Mouse (Mus musculus) heart, postnatal 0 days (tissue): ENCODE results near the gene Ube2a. TPM values are rescaled to one million over a fixed set of nuclear protein-coding genes. Genes with fewer than 3 reads are reported as not detected.
A peak's percentile ranks its signal among the peaks of the same experiment; 100 is the strongest.
"Not testable (repeated sequence)": the region's sequence is repeated elsewhere in the genome, so short reads cannot be mapped to it uniquely, and the experiment has no call there.

ENCODE experiments used
- ATAC-seq: fragments of 200-750 bp; cut with Nextera tagmentation; 2 replicates; pipeline ENCODE4 v1.8.0; 2017; ENCODE audit warnings: low read depth, moderate number of reproducible peaks, moderate library complexity; ENCODE audit not compliant: insufficient read depth
- DNase-seq: peaks from one replicate; pipeline ENCODE4 v3.0.0-alpha.2; 2016; ENCODE audit warnings: low spot score
- H3K27ac ChIP-seq: fragments of 300-500 bp; sonication (generic); 2 replicates; pipeline ENCODE4 v1.5.1; 2014; ENCODE audit warnings: low read depth, mild to moderate bottlenecking
- H3K27me3 ChIP-seq: fragments of 300-500 bp; sonication (generic); 2 replicates; pipeline ENCODE4 v1.6.1; 2014; ENCODE audit warnings: low read length, mixed read lengths; ENCODE audit not compliant: control insufficient read depth, insufficient read depth
- H3K36me3 ChIP-seq: fragments of 300-500 bp; sonication (generic); replicated peaks from 2 replicates; pipeline ENCODE4 v1.6.1; 2014; ENCODE audit warnings: low read length, mixed read lengths; ENCODE audit not compliant: control insufficient read depth, insufficient read depth
- H3K4me1 ChIP-seq: fragments of 300-500 bp; sonication (generic); 2 replicates; pipeline ENCODE4 v1.6.1; 2014; ENCODE audit warnings: antibody characterized with exemption; ENCODE audit not compliant: control insufficient read depth, insufficient read depth
- H3K4me2 ChIP-seq: fragments of 300-500 bp; sonication (generic); 2 replicates; pipeline ENCODE4 v1.6.1; 2014; ENCODE audit warnings: low read depth, mild to moderate bottlenecking, low read length, moderate library complexity
- H3K4me3 ChIP-seq: fragments of 300-500 bp; sonication (generic); 2 replicates; pipeline ENCODE4 v1.5.1; 2014; ENCODE audit warnings: low read depth, low read length
- H3K9ac ChIP-seq: fragments of 300-500 bp; sonication (generic); replicated peaks from 2 replicates; pipeline ENCODE4 v1.6.1; 2014; ENCODE audit warnings: low read depth, low read length, mixed read lengths
- H3K9me3 ChIP-seq: fragments of 300-500 bp; sonication (generic); replicated peaks from 2 replicates; pipeline ENCODE4 v1.6.1; 2016; ENCODE audit warnings: low read length; ENCODE audit not compliant: control insufficient read depth
- CTCF ChIP-seq: IDR thresholded peaks from 2 replicates; pipeline ENCODE4 v1.5.1; 2016; ENCODE audit warnings: antibody characterized with exemption, control low read depth, low read depth
- EP300 ChIP-seq: IDR thresholded peaks from 2 replicates; pipeline ENCODE4 v1.6.1; 2016; ENCODE audit warnings: antibody characterized with exemption, low read depth
- WGBS: fragments of 180-500 bp; shearing (Covaris S2); extraction: QIAGEN DNeasy Blood & Tissue Kit; methylation state at CpG from one replicate; pipeline ENCODE4 v1.1.7; 2014; 5-methylcytosine and 5-hydroxymethylcytosine counted together
- polyA plus RNA-seq: library from polyadenylated mRNA; unstranded; fragments of >200 nt; fragmentation: Nextera tagmentation; extraction: Ambion mirVana; gene quantifications from 2 replicates; pipeline ENCODE4 v1.2.1, GENCODE M21; 2015
- total RNA-seq: library from RNA; depleted of rRNA; stranded (reverse); fragments of >200 nt; gene quantifications from 2 replicates; pipeline ENCODE4 v1.2.3, GENCODE M21; 2014; ENCODE audit warnings: low replicate concordance

The Ube2a gene
- total and polyA plus RNA-seq, 2 experiments from 2014 or later, result 75.9 to 210 TPM

- WGBS, result 52% methylated on average over 3 of the region's 3 CpGs
- no peak for ATAC-seq
- no peaks in the 10 kb centered on the region for H3K4me1 ChIP-seq
These were observed 3.3 kb upstream of the Ube2a start for GRCm38 (mm10) chrX:36870372-36870771.

DNA sequence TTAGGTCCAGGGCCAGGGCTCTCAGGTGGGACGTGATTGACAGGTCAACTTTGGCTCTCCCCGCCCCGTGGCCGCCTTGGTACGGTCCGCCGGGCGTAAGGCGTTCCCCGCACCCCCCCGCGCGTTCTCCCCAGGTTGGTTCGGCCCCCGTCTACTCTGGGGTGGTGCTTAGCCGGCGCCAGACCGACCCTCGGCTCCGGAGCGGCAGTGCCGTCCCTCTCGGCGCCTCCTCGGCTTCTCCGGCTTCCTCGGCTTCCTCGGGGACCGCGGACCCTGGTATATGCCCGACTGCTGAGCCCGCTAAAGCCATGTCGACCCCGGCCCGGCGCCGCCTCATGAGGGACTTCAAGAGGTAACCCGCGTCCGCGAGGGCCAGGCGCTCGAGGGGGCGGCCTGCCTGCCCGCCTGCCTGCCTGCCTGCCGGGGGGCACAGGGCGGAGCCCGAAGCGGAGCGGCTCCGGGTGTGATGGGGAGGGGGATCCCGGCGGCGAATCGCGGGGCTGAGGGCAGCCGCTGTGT is 537 bp downstream of the Ube2a start:
- TF ChIP-seq CTCF (no peak), EP300 (peak; percentile 32; the same call in 1 of the 2 replicates)
- peak overlapping the region; percentile 71 for H3K4me2 ChIP-seq
- H3K9ac ChIP-seq, result peak overlapping the region; percentile 93
- 11% methylated on average over 57 of the region's 57 CpGs for WGBS
- H3K27me3 ChIP-seq, result no peaks in the 10 kb centered on the region
- DNase-seq, result peak; percentile 69
- H3K27ac ChIP-seq, result peak overlapping the region; percentile 83
- H3K36me3 ChIP-seq, result no peaks in the 10 kb centered on the region
- H3K4me1 ChIP-seq, result no peaks in the 10 kb centered on the region
- no peaks in the 10 kb centered on the region for H3K9me3 ChIP-seq
- ATAC-seq, result peak; percentile 96
- H3K4me3 ChIP-seq, result peak overlapping the region; percentile 86

More at GRCm38 (mm10) chrX:36870372-36870771, 3.3 kb upstream of the Ube2a start:
- TF ChIP-seq EP300, result no peak
- no peak for TF ChIP-seq CTCF
- Histone ChIP-seq H3K27me3 (no peaks in the 10 kb centered on the region), H3K4me3 (no peak overlapping the region), H3K4me2 (no peak overlapping the region), H3K9ac (no peak overlapping the region), H3K9me3 (no peaks in the 10 kb centered on the region), H3K27ac (no peak overlapping the region), H3K36me3 (no peaks in the 10 kb centered on the region)
- no peak for DNase-seq

- H3K4me3 ChIP-seq, result peak overlapping the region; percentile 86
- peak overlapping the region; percentile 71 for H3K4me2 ChIP-seq
- H3K27ac ChIP-seq, result peak overlapping the region; percentile 83
- H3K36me3 ChIP-seq, result no peaks in the 10 kb centered on the region
- DNase-seq (no peak), ATAC-seq (peak; percentile 52)
- 16% methylated on average over 30 of the region's 36 CpGs for WGBS
- H3K9me3 ChIP-seq, result no peaks in the 10 kb centered on the region
- TF ChIP-seq EP300 (no peak), CTCF (no peak)
- no peaks in the 10 kb centered on the region for H3K4me1 ChIP-seq
- peak overlapping the region; percentile 93 for H3K9ac ChIP-seq
- H3K27me3 ChIP-seq, result no peaks in the 10 kb centered on the region
These were observed 1.0 kb downstream of the Ube2a start for GRCm38 (mm10) chrX:36874704-36875128.

DNA sequence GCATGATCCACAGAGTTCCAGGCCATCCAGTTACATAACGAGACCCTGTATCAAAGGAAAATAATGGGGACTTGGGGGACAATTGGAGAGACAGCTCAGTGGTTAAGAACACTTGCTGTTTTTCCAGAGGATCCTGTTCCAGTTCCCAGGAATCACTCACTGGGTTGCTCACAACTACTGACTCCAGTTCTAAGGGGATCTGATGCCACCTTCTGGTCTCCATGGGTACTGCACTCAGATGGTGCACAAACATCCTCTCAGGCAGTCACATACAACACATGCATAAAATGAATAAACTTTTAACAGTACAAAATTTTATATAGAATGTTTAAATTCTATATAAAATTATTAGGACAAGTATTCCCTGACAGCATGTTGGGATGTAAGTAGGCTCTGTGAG is 11.0 kb downstream of the Ube2a start:
- H3K27ac ChIP-seq, result no peak overlapping the region
- H3K27me3 ChIP-seq, result no peaks in the 10 kb centered on the region
- no peak for TF ChIP-seq EP300
- peak; percentile 24; the same call in 1 of the 2 replicates for TF ChIP-seq CTCF

DNA sequence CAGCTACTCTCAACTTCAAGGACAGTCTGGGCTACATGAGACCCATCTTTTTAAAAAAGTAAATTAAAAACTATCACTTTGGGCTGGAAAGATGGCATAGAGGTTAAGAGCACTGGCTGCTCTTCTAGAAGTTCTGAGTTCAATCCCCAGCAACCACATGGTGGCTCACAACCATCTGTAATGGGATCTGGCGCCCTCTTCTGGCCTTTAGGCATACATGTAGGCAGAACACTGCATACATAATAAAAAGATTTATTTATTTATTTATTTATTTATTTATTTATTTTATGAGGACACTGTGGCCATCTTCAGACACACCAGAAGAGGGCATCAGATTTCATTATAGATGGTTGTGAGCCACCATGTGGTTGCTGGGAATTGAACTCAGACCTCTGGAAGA is 25.2 kb downstream of the Ube2a start:
- H3K4me2 ChIP-seq, H3K9ac ChIP-seq, H3K36me3 ChIP-seq, H3K27me3 ChIP-seq, H3K4me1 ChIP-seq, DNase-seq, H3K4me3 ChIP-seq, H3K9me3 ChIP-seq, H3K27ac ChIP-seq, ATAC-seq: not testable (repeated sequence)
- TF ChIP-seq CTCF, result peak; percentile 20; the same call in 1 of the 2 replicates
- WGBS, result 45% methylated on average over 1 of the region's 1 CpGs

More for the DNA sequence above, 11.0 kb downstream of the Ube2a start:
- no peak overlapping the region for H3K9ac ChIP-seq
- no peaks in the 10 kb centered on the region for H3K4me1 ChIP-seq
- no peak for DNase-seq
- H3K4me3 ChIP-seq, result no peak overlapping the region
- H3K36me3 ChIP-seq, result 0 out of 2 replicates have a peak, but pooled peaks cover 3% of the 10 kb centered on the region
- no peak for ATAC-seq
- WGBS, result 72% methylated on average over 1 of the region's 1 CpGs
- no peaks in the 10 kb centered on the region for H3K9me3 ChIP-seq
- H3K4me2 ChIP-seq, result no peak overlapping the region

GRCm38 (mm10) chrX:36901655-36902054 is 28.0 kb downstream of the Ube2a start:
- DNase-seq, result no peak

More at GRCm38 (mm10) chrX:36901655-36902054, 28.0 kb downstream of the Ube2a start:
- TF ChIP-seq CTCF, result no peak
- TF ChIP-seq EP300, result no peak
- Histone ChIP-seq H3K27me3 (no peaks in the 10 kb centered on the region), H3K27ac (no peak overlapping the region), H3K9me3 (no peaks in the 10 kb centered on the region), H3K9ac (no peak overlapping the region), H3K4me2 (no peak overlapping the region; the same call in 1 of the 2 replicates), H3K4me3 (0 out of 2 replicates have a peak overlapping the region, but pooled peaks have one; percentile 59), H3K4me1 (no peaks in the 10 kb centered on the region), H3K36me3 (no peaks in the 10 kb centered on the region)
- ATAC-seq, result no peak
- 35% methylated on average over 3 of the region's 3 CpGs for WGBS
